Mouse (Mus musculus) gastrocnemius, postnatal 36 days (tissue): ENCODE measurements around the gene Gm29427. TPM values are rescaled to one million over a fixed set of nuclear protein-coding genes. Genes with fewer than 3 reads are reported as not detected.
A peak's percentile ranks its signal among the peaks of the same experiment; 100 is the strongest.
"Not testable (repeated sequence)": the region's sequence is repeated elsewhere in the genome, so short reads cannot be mapped to it uniquely, and the experiment has no call there.

Source experiments
- DNase-seq, 2 experiments: peaks; one replicate each; pipeline ENCODE4 v3.0.0; 2022
- intact Hi-C: fragments of 180-260 bp; cut with DNase I; formaldehyde crosslinking; loops from one replicate; pipeline ENCODE4 v1.15.1; 2025
- total RNA-seq, 2 experiments: library from RNA; stranded (reverse); gene quantifications; 2 replicates each; pipeline ENCODE4 v1.2.3; 2021

The Gm29427 gene
- total RNA-seq, 2 experiments from 2014 or later = not detected

- DNase-seq = no peak
- intact Hi-C loops = no loop called here
These were observed 34.5 kb downstream of the Gm29427 start for GRCm38 (mm10) chr1:130681075-130681474.

GRCm38 (mm10) chr1:130678551-130678950 lies 37.0 kb downstream of the Gm29427 start:
- intact Hi-C loops = no loop called here
- DNase-seq = no peak

DNA sequence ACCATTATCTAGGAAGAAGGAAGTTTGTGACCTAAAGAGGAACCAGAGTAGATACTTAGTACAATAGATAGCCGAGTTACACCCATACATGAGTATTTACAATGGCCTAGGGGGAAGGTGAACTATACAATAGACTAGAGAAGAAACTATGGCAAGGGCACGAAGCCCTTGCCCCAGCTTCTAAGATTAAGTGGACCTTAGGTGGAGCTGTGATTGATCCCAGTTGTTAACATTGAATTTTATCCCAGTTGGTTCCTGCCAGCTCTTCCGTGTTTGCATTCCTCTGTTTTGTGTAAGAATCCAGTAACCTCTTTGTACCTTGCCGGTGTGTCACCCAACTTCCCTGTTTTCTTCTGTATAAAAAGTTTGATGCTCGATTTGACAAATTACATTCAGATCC lies 52.0 kb downstream of the Gm29427 start:
- intact Hi-C loops, DNase-seq: not testable (repeated sequence)

DNA sequence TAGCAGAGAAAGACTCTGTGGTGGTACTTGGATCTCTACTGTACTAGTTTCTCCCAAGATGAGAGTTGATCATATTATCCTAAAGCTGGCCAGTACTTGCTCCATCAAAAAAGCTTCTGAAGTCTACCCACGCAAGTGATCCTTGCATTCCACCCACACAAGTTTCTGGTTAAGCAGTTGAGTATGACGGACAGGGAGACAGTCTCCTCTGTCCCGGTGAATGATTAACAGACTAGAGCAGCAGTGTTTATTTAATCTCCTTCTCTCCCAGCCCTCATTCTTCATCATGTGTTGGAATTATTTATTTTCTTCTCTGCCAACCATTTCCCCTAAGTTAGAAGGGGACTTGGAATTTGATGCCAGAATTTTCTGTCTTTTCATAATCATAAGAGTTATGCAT lies 54.1 kb downstream of the Gm29427 start, which contains the start of gene C4bp:
TSS of gene C4bp (minus strand) at position 179 of the 400 bp plus-strand sequence.
- intact Hi-C loops = no loop called here
- DNase-seq = no peak

DNA sequence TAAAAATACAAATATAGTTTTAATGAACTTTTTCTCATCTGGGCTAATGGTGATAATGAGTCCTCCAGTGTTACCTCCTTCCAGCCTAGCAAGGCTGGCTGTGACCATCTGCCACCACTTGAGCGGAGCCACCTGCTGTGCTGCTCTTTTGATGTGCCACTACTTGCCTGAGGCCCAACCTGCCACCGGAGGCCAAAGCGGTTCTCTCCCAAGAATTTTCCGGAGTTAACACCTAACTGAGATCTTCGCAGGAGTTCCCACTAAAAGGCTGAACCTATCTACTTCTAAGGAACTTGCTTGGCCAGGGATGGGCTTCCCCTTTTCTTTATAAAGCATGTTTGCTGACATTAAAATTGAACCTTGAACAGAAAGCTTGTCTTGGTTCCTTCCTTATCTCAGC lies 56.0 kb downstream of the Gm29427 start:
- intact Hi-C loops, DNase-seq: not testable (repeated sequence)

DNA sequence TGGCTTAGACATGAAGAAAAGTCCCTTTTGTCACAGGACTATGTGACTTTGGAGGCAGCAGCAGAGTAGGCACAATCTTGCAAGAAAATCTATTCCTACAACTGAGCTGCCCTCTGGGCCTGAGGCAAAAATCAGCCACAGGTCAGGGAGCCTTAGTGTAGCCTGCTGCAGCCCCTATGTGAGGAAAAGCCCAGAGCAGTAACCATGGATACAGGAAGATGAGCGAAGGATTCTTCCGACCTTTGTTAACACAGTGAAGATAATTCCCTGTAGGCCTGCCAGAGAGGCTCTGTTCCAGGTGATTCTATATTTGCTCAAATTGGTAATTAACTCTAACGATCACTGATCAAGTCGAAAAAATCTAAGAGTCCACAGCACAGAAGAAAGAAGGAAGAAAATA lies 71.5 kb downstream of the Gm29427 start:
- intact Hi-C loops = no loop called here

GRCm38 (mm10) chr1:130640967-130641366 lies 74.6 kb downstream of the Gm29427 start:
- intact Hi-C loops = no loop called here
- no peak for DNase-seq

More for the DNA sequence above, 71.5 kb downstream of the Gm29427 start:
- no peak for DNase-seq

- DNase-seq = peak; percentile 52 to 66
- intact Hi-C loops = loop anchor here (2.0 kb wide), 1 partner anchor 85 kb away; no protein-coding TSS in a partner anchor
These were observed 81.7 kb downstream of the Gm29427 start for GRCm38 (mm10) chr1:130633761-130634410.

- intact Hi-C loops = no loop called here
- no peak for DNase-seq
These were observed 82.3 kb downstream of the Gm29427 start for GRCm38 (mm10) chr1:130633316-130633715.

GRCm38 (mm10) chr1:130629521-130629920 lies 86.1 kb downstream of the Gm29427 start, which contains the start of gene Zp3r:
Zp3r (minus strand) TSS chr1:130629621.
- DNase-seq = no peak
- intact Hi-C loops = no loop called here

Other genes starting within 250 kb of the Gm29427 start
- not detected for gene Zp3r, start 86.2 kb downstream of the Gm29427 start, total RNA-seq
- gene C4bp, start 54.2 kb downstream of the Gm29427 start, total RNA-seq = not detected
- gene Yod1, start 1.5 kb upstream of the Gm29427 start, total RNA-seq = 1 to 10 TPM; 3.0 to 3.9 TPM
- 10 to 100 TPM in 1 of 2 experiments, 1 to 10 TPM in 1; 9.6 to 12.8 TPM for gene Pfkfb2, start 13.5 kb upstream of the Gm29427 start, total RNA-seq
- gene AA986860, start 16.2 kb upstream of the Gm29427 start, total RNA-seq = under 1 TPM; 0.15 to 0.30 TPM
- gene Fcamr, start 85.1 kb upstream of the Gm29427 start, total RNA-seq = under 1 TPM in 1 of 2 experiments, not detected in 1; 0.27 TPM
- gene Pigr, start 110.9 kb upstream of the Gm29427 start, total RNA-seq = under 1 TPM in 1 of 2 experiments, not detected in 1; 0.13 TPM
- not detected for gene Fcmr, start 149.9 kb upstream of the Gm29427 start, total RNA-seq
- gene Il24, start 171.7 kb upstream of the Gm29427 start, total RNA-seq = not detected
- gene Il20, start 195.7 kb upstream of the Gm29427 start, total RNA-seq = not detected
- gene Il19, start 224.3 kb upstream of the Gm29427 start, total RNA-seq = not detected